Mouse (Mus musculus) inflammation-experienced regulatory T-cells, adult 6 months (primary cell): ENCODE data around the gene Mnd1. TPM values are rescaled to one million over a fixed set of nuclear protein-coding genes. Genes with fewer than 3 reads are reported as not detected.

ENCODE experiments used
- ATAC-seq: one replicate; pipeline ENCODE4 v1.8.0; 2017
- polyA plus RNA-seq, 3 experiments: library from polyadenylated mRNA; unstranded; fragments of 100-300 nt; shearing (Covaris generic); gene quantifications; one replicate each; pipeline ENCODE4 v1.2.1; 2017

Gene Mnd1
- polyA plus RNA-seq, 3 experiments from 2014 or later: 1.4 to 12.4 (median 1.5) TPM

GRCm38 (mm10) chr3:84157559-84158350 is 2.2 kb upstream of the Mnd1 start:
- ATAC-seq: no peak

- ATAC-seq: no peak
Measured at GRCm38 (mm10) chr3:84157011-84157410, 1.4 kb upstream of the Mnd1 start.

GRCm38 (mm10) chr3:84156105-84156504 is 519 bp upstream of the Mnd1 start:
- ATAC-seq: no peak

- ATAC-seq: no peak
Measured at GRCm38 (mm10) chr3:84155146-84155545, 440 bp downstream of the Mnd1 start.

- ATAC-seq: no peak
Measured at GRCm38 (mm10) chr3:84154721-84155141, 855 bp downstream of the Mnd1 start.

GRCm38 (mm10) chr3:84149831-84150230 is 5.8 kb downstream of the Mnd1 start:
- no peak for ATAC-seq

- ATAC-seq: no peak
Measured at GRCm38 (mm10) chr3:84140947-84141346, 14.6 kb downstream of the Mnd1 start.

GRCm38 (mm10) chr3:84136509-84136908 is 19.1 kb downstream of the Mnd1 start:
- ATAC-seq: no peak

- ATAC-seq: no peak
Measured at GRCm38 (mm10) chr3:84135933-84136332, 19.7 kb downstream of the Mnd1 start.

- ATAC-seq: no peak
Measured at GRCm38 (mm10) chr3:84135387-84135786, 20.2 kb downstream of the Mnd1 start.

- ATAC-seq: no peak
Measured at GRCm38 (mm10) chr3:84131369-84131768, 24.2 kb downstream of the Mnd1 start.

- no peak for ATAC-seq
Measured at GRCm38 (mm10) chr3:84130776-84131175, 24.8 kb downstream of the Mnd1 start.

GRCm38 (mm10) chr3:84128871-84129870 is 26.4 kb downstream of the Mnd1 start:
- ATAC-seq: no peak

- ATAC-seq: no peak
Measured at GRCm38 (mm10) chr3:84127431-84127830, 28.2 kb downstream of the Mnd1 start.

GRCm38 (mm10) chr3:84126721-84127120 is 28.9 kb downstream of the Mnd1 start:
- no peak for ATAC-seq

GRCm38 (mm10) chr3:84125704-84126289 is 29.8 kb downstream of the Mnd1 start:
- ATAC-seq: peak; percentile 39

- ATAC-seq: peak; percentile 58
Measured at GRCm38 (mm10) chr3:84123461-84123860, 32.1 kb downstream of the Mnd1 start.

- ATAC-seq: no peak
Measured at GRCm38 (mm10) chr3:84118718-84119117, 36.9 kb downstream of the Mnd1 start.

- no peak for ATAC-seq
Measured at GRCm38 (mm10) chr3:84118178-84118577, 37.4 kb downstream of the Mnd1 start.

- no peak for ATAC-seq
Measured at GRCm38 (mm10) chr3:84108614-84109013, 47.0 kb downstream of the Mnd1 start.

GRCm38 (mm10) chr3:84106106-84106505 is 49.5 kb downstream of the Mnd1 start:
- no peak for ATAC-seq

- ATAC-seq: no peak
Measured at GRCm38 (mm10) chr3:84103536-84103935, 52.0 kb downstream of the Mnd1 start.

GRCm38 (mm10) chr3:84092875-84093274 is 62.7 kb downstream of the Mnd1 start:
- ATAC-seq: no peak
